Mouse (Mus musculus) C2C12 (cell line): ENCODE measurements around the gene Clstn1.

Experiments
- CEBPB ChIP-seq: IDR thresholded peaks from one replicate; pipeline ENCODE4 v1.6.1; 2011; ENCODE audit warnings: low read depth, mild to moderate bottlenecking, control low read depth, moderate library complexity
- CTCF ChIP-seq: IDR thresholded peaks from one replicate; pipeline ENCODE4 v1.5.1; 2011; ENCODE audit not compliant: control insufficient read depth, insufficient read depth, insufficient read length
- FOSL1 ChIP-seq: IDR thresholded peaks from one replicate; pipeline ENCODE4 v1.8.0; 2011; ENCODE audit warnings: mild to moderate bottlenecking, low read length; ENCODE audit not compliant: poor library complexity, insufficient read depth, severe bottlenecking
- MAX ChIP-seq: IDR thresholded peaks from one replicate; pipeline ENCODE4 v1.6.1; 2011; ENCODE audit warnings: mild to moderate bottlenecking, control low read depth
- USF1 ChIP-seq: IDR thresholded peaks from one replicate; pipeline ENCODE4 v1.6.1; 2011; ENCODE audit warnings: low read depth, mild to moderate bottlenecking, control low read depth, moderate library complexity

DNA sequence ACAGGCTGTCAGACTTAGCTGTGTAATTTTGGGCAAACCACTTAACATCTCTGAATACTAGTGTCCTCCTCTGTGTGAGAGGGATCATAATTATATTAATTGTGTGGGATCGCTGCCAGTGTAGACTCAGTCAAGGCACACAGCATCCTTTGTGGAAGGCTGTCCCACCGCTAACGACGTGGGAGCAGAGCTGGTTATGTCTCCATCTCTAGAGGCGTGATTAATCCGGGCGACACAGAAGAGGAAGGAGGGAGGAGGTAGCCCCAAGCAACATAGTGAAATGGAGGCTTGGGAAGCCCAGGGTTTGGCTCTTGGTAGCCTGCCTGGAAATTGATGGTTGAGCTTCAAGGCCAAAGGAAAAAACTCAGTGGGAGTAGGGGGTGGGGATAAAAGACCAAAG is 7.4 kb upstream of the Clstn1 start:
- TF ChIP-seq CTCF: no peak
- TF ChIP-seq USF1: no peak
- TF ChIP-seq MAX: no peak
- no peak for TF ChIP-seq FOSL1
- no peak for TF ChIP-seq CEBPB
